1 mouse cellular context compared by ENCODE assay signal in genomic region chr6:120251010-120251409, GRCm38 (mm10).
TF ChIP-seq lines count a peak whose summit lies in the region.

No protein-coding gene starts in this region.

TF ChIP-seq in CH12.LX, 34 proteins besides CTCF, POLR2A, EP300 and RAD21 (continued from another document):
- TF ChIP-seq BHLHE40 (IDR thresholded peaks at IDR 0.05; ENCODE audit: low read depth, low read length), result 0 out of 2 replicates have a peak, but pooled peaks have one; percentile 7
- 0 out of 2 replicates have a peak, but pooled peaks have one; percentile 21 for TF ChIP-seq MAFK (IDR thresholded peaks at IDR 0.05; ENCODE audit: insufficient replicate concordance, low read length)
- TF ChIP-seq UBTF (IDR thresholded peaks at IDR 0.05; ENCODE audit: low read depth, low read length), result no peak
- no peak for TF ChIP-seq TCF12 (IDR thresholded peaks at IDR 0.05; ENCODE audit: low read depth, low read length)
- no peak for TF ChIP-seq MXI1 (IDR thresholded peaks at IDR 0.05; ENCODE audit: low read depth, low read length)
- TF ChIP-seq TBP (conservative IDR thresholded peaks at IDR 0.05; ENCODE audit: low read depth, low read length), result no peak
- no peak for TF ChIP-seq ZC3H11A (IDR thresholded peaks at IDR 0.05; ENCODE audit: low read depth, low read length)
- TF ChIP-seq ZKSCAN1 (IDR thresholded peaks at IDR 0.05; ENCODE audit: borderline replicate concordance, low read depth, low read length), result no peak
- peak; percentile 74 for TF ChIP-seq ZNF384 (IDR thresholded peaks at IDR 0.05; ENCODE audit: low read depth, low read length)
- TF ChIP-seq MEF2A (IDR thresholded peaks at IDR 0.05; ENCODE audit: borderline replicate concordance, low read depth, low read length), result no peak
- TF ChIP-seq MAZ (IDR thresholded peaks at IDR 0.05; ENCODE audit: low read depth, low read length), result no peak
- TF ChIP-seq GABPA (IDR thresholded peaks at IDR 0.05; ENCODE audit: insufficient replicate concordance, low read depth, low read length), result no peak
- TF ChIP-seq NELFE (IDR thresholded peaks at IDR 0.05; ENCODE audit: low read depth, low read length), result no peak
- TF ChIP-seq USF1 (IDR thresholded peaks at IDR 0.05; ENCODE audit: low read depth, low read length), result no peak
- TF ChIP-seq MAX (IDR thresholded peaks at IDR 0.05; ENCODE audit: low read length), result no peak
- TF ChIP-seq CHD1 (IDR thresholded peaks at IDR 0.05; ENCODE audit: low read depth, low read length), result no peak
- TF ChIP-seq ETS1 (conservative IDR thresholded peaks at IDR 0.05; ENCODE audit: low read depth, low read length), result 0 out of 2 replicates have a peak, but pooled peaks have one; percentile 12
- no peak for TF ChIP-seq MYC (IDR thresholded peaks at IDR 0.05; ENCODE audit: low read depth, low read length)
- TF ChIP-seq SMC3 (IDR thresholded peaks at IDR 0.05; ENCODE audit: low read depth, low read length), result no peak
- no peak for TF ChIP-seq ZMIZ1 (IDR thresholded peaks at IDR 0.05; ENCODE audit: low read depth, low read length)
- no peak for TF ChIP-seq KAT2A (IDR thresholded peaks at IDR 0.05; ENCODE audit: insufficient replicate concordance, low read length)
- TF ChIP-seq CHD2 (IDR thresholded peaks at IDR 0.05; ENCODE audit: low read length), result no peak
- TF ChIP-seq HCFC1 (IDR thresholded peaks at IDR 0.05; ENCODE audit: low read depth, low read length), result no peak
- TF ChIP-seq USF2 (conservative IDR thresholded peaks at IDR 0.05; ENCODE audit: low read depth, low read length), result no peak
- TF ChIP-seq JUN (IDR thresholded peaks at IDR 0.05; ENCODE audit: insufficient read depth, low read depth, low read length), result peak; percentile 26; the same call in 1 of the 2 replicates
TF ChIP-seq in CH12.LX: peak in this region for 7.
